Comparison of ENCODE assay signal across 16 mouse cellular contexts in genomic region chr8:119916237-119916892, GRCm38 (mm10). TPM values are rescaled to one million over a fixed set of nuclear protein-coding genes. Genes with fewer than 3 reads are reported as not detected.
A peak's percentile ranks its signal among the peaks of the same experiment; 100 is the strongest.
DNase-seq lines count a peak whose midpoint lies in the region; ATAC-seq lines count a peak whose summit lies in the region.
"Had no signal": no experiment of that assay in that cellular context is flagged by ENCODE, and none has a peak within 500 bp of the region (broad histone marks: within the 10 kb centered on the region; RNA-seq: fewer than 3 reads in every experiment).

No protein-coding gene starts in this region.

- H3K9me3 ChIP-seq in hindbrain, embryonic 12.5 days (replicated peaks): no peaks in the 10 kb centered on the region
- H3K9me3 ChIP-seq in hindbrain, embryonic 14.5 days (ENCODE audit: control insufficient read depth, low read length): no peaks in the 10 kb centered on the region
- H3K9me3 ChIP-seq in liver, embryonic 11.5 days (ENCODE audit: control insufficient read depth, low read length): no peaks in the 10 kb centered on the region
- H3K9me3 ChIP-seq: forebrain, embryonic 15.5 days; limb, embryonic 13.5 days had no signal

- H3K9ac ChIP-seq in hindbrain, embryonic 12.5 days: no peak overlapping the region
- H3K9ac ChIP-seq in hindbrain, embryonic 14.5 days: no peak overlapping the region
- H3K9ac ChIP-seq in liver, embryonic 11.5 days (ENCODE audit: low read depth, low read length): peak overlapping the region; percentile 26; the same call in 1 of the 2 replicates
- H3K9ac ChIP-seq: forebrain, embryonic 15.5 days; limb, embryonic 13.5 days had no signal

- H3K4me2 ChIP-seq in hindbrain, embryonic 12.5 days (replicated peaks): no peak overlapping the region
- no peak overlapping the region for H3K4me2 ChIP-seq in hindbrain, embryonic 14.5 days (replicated peaks)
- H3K4me2 ChIP-seq in liver, embryonic 11.5 days: peak overlapping the region; percentile 62
- H3K4me2 ChIP-seq: forebrain, embryonic 15.5 days; limb, embryonic 13.5 days had no signal

- peak; percentile 32 to 67 for DNase-seq in adrenal gland, adult (ENCODE audit: inconsistent age in 2 of 2, low spot score in 1 of 2)
- no peak for DNase-seq in adrenal gland, adult 18-20 months (ENCODE audit: low spot score in 2 of 2)
- DNase-seq in hindbrain, embryonic 14.5 days (ENCODE audit: low spot score): no peak
- DNase-seq in Muller cell, postnatal 12 days (ENCODE audit: inconsistent ontology term): peak; percentile 48
- DNase-seq in liver, embryonic 11.5 days (ENCODE audit: low spot score): no peak
- DNase-seq in thymus, postnatal 0 days (ENCODE audit: low spot score): no peak
- no peak for DNase-seq in left cerebral cortex, postnatal 4 days
- DNase-seq: cerebellum, adult 11-12 months; embryo, embryonic 11 days; gastrocnemius, postnatal 25 days; kidney, postnatal 10 days had no signal

- ATAC-seq in hindbrain, embryonic 12.5 days (ENCODE audit: low FRiP score): no peak
- ATAC-seq in hindbrain, embryonic 14.5 days (ENCODE audit: low FRiP score): no peak
- ATAC-seq in liver, embryonic 11.5 days (replicated peaks; ENCODE audit: low FRiP score): no peak
- ATAC-seq: activated CD4-positive, CD25-positive, alpha-beta regulatory T cell, adult 4 months; forebrain, embryonic 15.5 days had no signal

- H3K27ac ChIP-seq in hindbrain, embryonic 12.5 days: 0 out of 2 replicates have a peak overlapping the region, but pooled peaks have one; percentile 30
- H3K27ac ChIP-seq in hindbrain, embryonic 14.5 days: no peak overlapping the region
- H3K27ac ChIP-seq in liver, embryonic 11.5 days (ENCODE audit: low read depth, low read length): peak overlapping the region; percentile 87
- H3K27ac ChIP-seq: forebrain, embryonic 15.5 days; limb, embryonic 13.5 days had no signal

- H3K4me1 ChIP-seq in hindbrain, embryonic 12.5 days: peaks cover 45% of the 10 kb centered on the region
- peaks cover 38% of the 10 kb centered on the region for H3K4me1 ChIP-seq in hindbrain, embryonic 14.5 days (replicated peaks; ENCODE audit: control insufficient read depth, insufficient read depth, low read length)
- H3K4me1 ChIP-seq in liver, embryonic 11.5 days (replicated peaks; ENCODE audit: control insufficient read depth, insufficient read depth, low read length): peaks cover 87% of the 10 kb centered on the region

- H3K4me3 ChIP-seq in hindbrain, embryonic 12.5 days: no peak overlapping the region
- no peak overlapping the region for H3K4me3 ChIP-seq in hindbrain, embryonic 14.5 days (replicated peaks; ENCODE audit: low read length)
- peak overlapping the region; percentile 8 for H3K4me3 ChIP-seq in liver, embryonic 11.5 days (ENCODE audit: low read depth, low read length)
- H3K4me3 ChIP-seq: forebrain, embryonic 15.5 days; limb, embryonic 13.5 days had no signal

- intact Hi-C loops in left cerebral cortex, postnatal 4 days (cut with DNase I): no loop called here

- WGBS in hindbrain, embryonic 12.5 days: 76% methylated on average over 16 of the region's 16 CpGs
- WGBS in hindbrain, embryonic 14.5 days: 68% methylated on average over 16 of the region's 16 CpGs
- 64% methylated on average over 16 of the region's 16 CpGs for WGBS in liver, embryonic 11.5 days

- H3K27me3 ChIP-seq in hindbrain, embryonic 12.5 days: no peaks in the 10 kb centered on the region
- no peaks in the 10 kb centered on the region for H3K27me3 ChIP-seq in hindbrain, embryonic 14.5 days (ENCODE audit: control insufficient read depth, insufficient read depth, low read length)
- H3K27me3 ChIP-seq in liver, embryonic 11.5 days (replicated peaks; ENCODE audit: control insufficient read depth, insufficient read depth, low read length): no peaks in the 10 kb centered on the region
- H3K27me3 ChIP-seq: forebrain, embryonic 15.5 days; limb, embryonic 13.5 days had no signal

- H3K36me3 ChIP-seq in hindbrain, embryonic 12.5 days: 0 out of 2 replicates have a peak, but pooled peaks cover 6% of the 10 kb centered on the region
- H3K36me3 ChIP-seq in hindbrain, embryonic 14.5 days (replicated peaks; ENCODE audit: control insufficient read depth, insufficient read depth): peaks cover 10% of the 10 kb centered on the region; the same call in 1 of the 2 replicates
- peaks cover 3% of the 10 kb centered on the region; the same call in 1 of the 2 replicates for H3K36me3 ChIP-seq in liver, embryonic 11.5 days (ENCODE audit: control insufficient read depth, insufficient read depth, low read length)
- H3K36me3 ChIP-seq: forebrain, embryonic 15.5 days had no signal

RNA-seq across cellular contexts. Expression of gene Gm20388, which starts 5.7 kb away (rescaled TPM):
- 1 to 10 TPM; 1.3 to 8.5 TPM for total RNA-seq in adrenal gland, adult 18-20 months (2021)
- not detected in 2 replicates for polyA plus RNA-seq in hindbrain, embryonic 12.5 days (2016; fragmentation: Nextera tagmentation; extraction: Ambion mirVana)
- not detected in 2 replicates for polyA plus RNA-seq in hindbrain, embryonic 14.5 days (2014; fragmentation: Nextera tagmentation; extraction: Ambion mirVana)
- polyA plus RNA-seq in liver, embryonic 11.5 days (2014; fragmentation: Nextera tagmentation; extraction: Ambion mirVana): 1.4 and 5.3 TPM in 2 replicates
- polyA plus RNA-seq in thymus, postnatal 0 days (2015; fragmentation: Nextera tagmentation; extraction: Ambion mirVana): not detected in 2 replicates
- total RNA-seq in left cerebral cortex, postnatal 4 days (2021): 10 to 100 TPM in 1 of 2 experiments, 1 to 10 TPM in 1; 6.5 to 12.8 TPM
- total RNA-seq: layer of hippocampus, postnatal 14 days had no signal
- polyA plus RNA-seq: forebrain, embryonic 15.5 days had no signal

RNA-seq across cellular contexts. Expression of gene Usp10, which starts 6.2 kb away (rescaled TPM):
- 100 to 1,000 TPM; 114 to 127 TPM for total RNA-seq in adrenal gland, adult 18-20 months (2021)
- 137 and 141 TPM in 2 replicates for polyA plus RNA-seq in hindbrain, embryonic 12.5 days (2016; fragmentation: Nextera tagmentation; extraction: Ambion mirVana)
- polyA plus RNA-seq in hindbrain, embryonic 14.5 days (2014; fragmentation: Nextera tagmentation; extraction: Ambion mirVana): 103 and 117 TPM in 2 replicates
- polyA plus RNA-seq in liver, embryonic 11.5 days (2014; fragmentation: Nextera tagmentation; extraction: Ambion mirVana): 175 and 190 TPM in 2 replicates
- polyA plus RNA-seq in thymus, postnatal 0 days (2015; fragmentation: Nextera tagmentation; extraction: Ambion mirVana): 76.1 and 77.7 TPM in 2 replicates
- total RNA-seq in left cerebral cortex, postnatal 4 days (2021): 100 to 1,000 TPM; 150 to 152 TPM

RNA-seq across cellular contexts. Expression of gene Klhl36, which starts 54.3 kb away (rescaled TPM):
- total RNA-seq in adrenal gland, adult 18-20 months (2021): 1 to 10 TPM; 4.9 to 5.8 TPM
- polyA plus RNA-seq in hindbrain, embryonic 12.5 days (2016; fragmentation: Nextera tagmentation; extraction: Ambion mirVana): 12.2 and 12.8 TPM in 2 replicates
- 15.1 and 19.1 TPM in 2 replicates for polyA plus RNA-seq in hindbrain, embryonic 14.5 days (2014; fragmentation: Nextera tagmentation; extraction: Ambion mirVana)
- 9.1 TPM in 2 replicates for polyA plus RNA-seq in liver, embryonic 11.5 days (2014; fragmentation: Nextera tagmentation; extraction: Ambion mirVana)
- 19.1 and 20.5 TPM in 2 replicates for polyA plus RNA-seq in thymus, postnatal 0 days (2015; fragmentation: Nextera tagmentation; extraction: Ambion mirVana)
- total RNA-seq in left cerebral cortex, postnatal 4 days (2021): 10 to 100 TPM in 1 of 2 experiments, 1 to 10 TPM in 1; 8.9 to 11.8 TPM

Comparison
In these comparisons a context has a peak if more than half of its experiments do, and no peak if none do; other contexts are left out.
1. DNase-seq: peak in adrenal gland, adult (2 of 2) and Muller cell, postnatal 12 days (single experiment); none in adrenal gland, adult 18-20 months (0 of 2), hindbrain, embryonic 14.5 days (single experiment), liver, embryonic 11.5 days (single experiment), thymus, postnatal 0 days (single experiment) and left cerebral cortex, postnatal 4 days (single experiment).